Mouse (Mus musculus) MEL (cell line): ENCODE data around the gene Btnl2. TPM values are rescaled to one million over a fixed set of nuclear protein-coding genes. Genes with fewer than 3 reads are reported as not detected.

Source experiments
- DNase-seq: peaks from one replicate; pipeline ENCODE4 v3.0.0; 2011; ENCODE audit warnings: low read depth, low spot score
- H3K27ac ChIP-seq: 2 replicates; pipeline ENCODE4 v1.5.1; 2012; ENCODE audit warnings: low read depth, mild to moderate bottlenecking, control low read depth, low read length, moderate library complexity; ENCODE audit not compliant: control insufficient read depth
- H3K27me3 ChIP-seq, 2 experiments: fragments of 150-350 bp in 1 of 2; sonication (generic) in 1 of 2; 2 replicates each; pipeline ENCODE4 v1.6.1; 2012; ENCODE audit warnings: low read length in 2 of 2, mild to moderate bottlenecking in 2 of 2, improper control_type of control experiment in 1 of 2, moderate library complexity in 1 of 2; ENCODE audit not compliant: insufficient read depth in 2 of 2, control insufficient read depth in 1 of 2
- H3K36me3 ChIP-seq, 2 experiments: 2 replicates each; pipeline ENCODE4 v1.6.1; 2012 to 2014; ENCODE audit warnings: low read length in 2 of 2, improper control_type of control experiment in 1 of 2, inconsistent platforms in 1 of 2, mild to moderate bottlenecking in 1 of 2; ENCODE audit not compliant: insufficient read depth in 2 of 2, control insufficient read depth in 1 of 2
- H3K4me1 ChIP-seq, 2 experiments: fragments of 150-350 bp in 1 of 2; sonication (generic) in 1 of 2; 2 replicates each; pipeline ENCODE4 v1.6.1; 2012; ENCODE audit warnings: low read length in 2 of 2, improper control_type of control experiment in 1 of 2, mild to moderate bottlenecking in 1 of 2; ENCODE audit not compliant: insufficient read depth in 2 of 2, control insufficient read depth in 1 of 2
- H3K4me3 ChIP-seq, 2 experiments: fragments of 150-350 bp in 1 of 2; sonication (generic) in 1 of 2; 2 replicates each; pipeline ENCODE4 v1.5.1; 2012; ENCODE audit warnings: low read depth in 2 of 2, low read length in 2 of 2, mild to moderate bottlenecking in 2 of 2, moderate library complexity in 2 of 2, control low read depth in 1 of 2, improper control_type of control experiment in 1 of 2; ENCODE audit not compliant: control insufficient read depth in 1 of 2, insufficient read depth in 1 of 2
- H3K79me2 ChIP-seq: 2 replicates; pipeline ENCODE4 v1.6.1; 2012; ENCODE audit warnings: mild to moderate bottlenecking, low read length, moderate library complexity; ENCODE audit not compliant: control insufficient read depth, poor library complexity, insufficient read depth
- H3K9ac ChIP-seq: 2 replicates; pipeline ENCODE4 v1.6.1; 2012; ENCODE audit warnings: low read depth, mild to moderate bottlenecking, control low read depth, low read length, moderate library complexity; ENCODE audit not compliant: control insufficient read depth, poor library complexity, severe bottlenecking
- H3K9me3 ChIP-seq: fragments of 150-350 bp; sonication (generic); replicated peaks from 2 replicates; pipeline ENCODE4 v1.6.1; 2012; ENCODE audit warnings: mild to moderate bottlenecking, low read length, improper control_type of control experiment, moderate library complexity; ENCODE audit not compliant: insufficient read depth
- BHLHE40 ChIP-seq: IDR thresholded peaks from 2 replicates; pipeline ENCODE4 v1.6.1; 2012; ENCODE audit warnings: low read depth, mild to moderate bottlenecking, inconsistent platforms, low read length, improper control_type of control experiment, borderline replicate concordance
- CHD2 ChIP-seq: IDR thresholded peaks from 2 replicates; pipeline ENCODE4 v1.6.1; 2011; ENCODE audit warnings: low read length, improper control_type of control experiment
- CTCF ChIP-seq, 3 experiments: IDR thresholded peaks in 2 of 3; conservative IDR thresholded peaks in 1 of 3; 2 replicates each; pipeline ENCODE4 v1.5.1; 2011 to 2012; ENCODE audit warnings: low read length in 3 of 3, low read depth in 2 of 3, mild to moderate bottlenecking in 2 of 3, improper control_type of control experiment in 1 of 3, inconsistent platforms in 1 of 3, mixed read lengths in 1 of 3, moderate library complexity in 1 of 3; ENCODE audit not compliant: control insufficient read depth in 1 of 3, insufficient read depth in 1 of 3, poor library complexity in 1 of 3, severe bottlenecking in 1 of 3
- ELF1 ChIP-seq: IDR thresholded peaks from 2 replicates; pipeline ENCODE4 v1.6.1; 2014; ENCODE audit warnings: low read depth, mild to moderate bottlenecking, inconsistent platforms, low read length, improper control_type of control experiment, moderate library complexity
- EP300 ChIP-seq, 2 experiments: IDR thresholded peaks; 2 replicates each; pipeline ENCODE4 v1.6.1; 2011; ENCODE audit warnings: improper control_type of control experiment in 2 of 2, low read length in 2 of 2, low read depth in 1 of 2, mild to moderate bottlenecking in 1 of 2
- GABPA ChIP-seq: IDR thresholded peaks from 2 replicates; pipeline ENCODE4 v1.6.1; 2012; ENCODE audit warnings: low read depth, mild to moderate bottlenecking, inconsistent platforms, low read length, improper control_type of control experiment, moderate library complexity
- JUND ChIP-seq: IDR thresholded peaks from 2 replicates; pipeline ENCODE4 v1.6.1; 2011; ENCODE audit warnings: low read depth, mild to moderate bottlenecking, improper control_type of control experiment, low read length
- MAFK ChIP-seq: IDR thresholded peaks from 2 replicates; pipeline ENCODE4 v1.6.1; 2011; ENCODE audit warnings: low read depth, mild to moderate bottlenecking, low read length, improper control_type of control experiment, borderline replicate concordance
- MAX ChIP-seq: IDR thresholded peaks from 2 replicates; pipeline ENCODE4 v1.6.1; 2011; ENCODE audit warnings: low read length, improper control_type of control experiment
- MAZ ChIP-seq: IDR thresholded peaks from 2 replicates; pipeline ENCODE4 v1.6.1; 2012; ENCODE audit warnings: low read depth, mild to moderate bottlenecking, inconsistent platforms, low read length, improper control_type of control experiment
- MXI1 ChIP-seq: IDR thresholded peaks from 2 replicates; pipeline ENCODE4 v1.6.1; 2011; ENCODE audit warnings: mild to moderate bottlenecking, low read depth, low read length, improper control_type of control experiment
- MYB ChIP-seq: IDR thresholded peaks from 2 replicates; pipeline ENCODE4 v1.6.1; 2011; ENCODE audit warnings: mild to moderate bottlenecking, low read depth, low read length, improper control_type of control experiment
- NRF1 ChIP-seq: IDR thresholded peaks from 2 replicates; pipeline ENCODE4 v1.6.1; 2014; ENCODE audit warnings: low read depth, mild to moderate bottlenecking, inconsistent platforms, low read length, improper control_type of control experiment, moderate library complexity; ENCODE audit not compliant: poor library complexity, insufficient read depth, severe bottlenecking
- POLR2A ChIP-seq, 2 experiments: IDR thresholded peaks; 2 replicates each; pipeline ENCODE4 v1.6.1; 2011 to 2012; ENCODE audit warnings: low read length in 2 of 2, mild to moderate bottlenecking in 2 of 2, control low read depth in 1 of 2, improper control_type of control experiment in 1 of 2, low read depth in 1 of 2, moderate library complexity in 1 of 2; ENCODE audit not compliant: control insufficient read depth in 1 of 2, insufficient read depth in 1 of 2, poor library complexity in 1 of 2
- RAD21 ChIP-seq: IDR thresholded peaks from 2 replicates; pipeline ENCODE4 v1.6.1; 2011; ENCODE audit warnings: mild to moderate bottlenecking, low read depth, low read length, improper control_type of control experiment
- SIN3A ChIP-seq: IDR thresholded peaks from 2 replicates; pipeline ENCODE4 v1.6.1; 2012; ENCODE audit warnings: low read length, improper control_type of control experiment, inconsistent platforms
- TBP ChIP-seq: IDR thresholded peaks from 2 replicates; pipeline ENCODE4 v1.8.0; 2011; ENCODE audit warnings: low read depth, low read length, improper control_type of control experiment
- TCF12 ChIP-seq: IDR thresholded peaks from 2 replicates; pipeline ENCODE4 v1.6.1; 2014; ENCODE audit warnings: low read depth, mild to moderate bottlenecking, inconsistent platforms, low read length, improper control_type of control experiment, moderate library complexity
- ZC3H11A ChIP-seq: IDR thresholded peaks from 2 replicates; pipeline ENCODE4 v1.6.1; 2012; ENCODE audit warnings: low read depth, mild to moderate bottlenecking, inconsistent platforms, low read length, improper control_type of control experiment
- ZMIZ1 ChIP-seq: IDR thresholded peaks from 2 replicates; pipeline ENCODE4 v1.6.1; 2012; ENCODE audit warnings: low read depth, mild to moderate bottlenecking, inconsistent platforms, low read length, improper control_type of control experiment, moderate library complexity
- polyA plus RNA-seq, 2 experiments: library from polyadenylated mRNA; stranded (reverse) in 1 of 2; unstranded in 1 of 2; fragments of >175 nt in 1 of 2; fragments of >200 nt in 1 of 2; gene quantifications; 2 replicates each; pipeline versions ENCODE4 v1.2.1 to v1.2.4; 2012; ENCODE audit warnings: low replicate concordance in 2 of 2, low read depth in 1 of 2; ENCODE audit not compliant: insufficient read length in 2 of 2, insufficient read depth in 1 of 2, missing spikeins in 1 of 2
- total RNA-seq: library from RNA; depleted of rRNA; stranded (reverse); fragments of 300-350 nt; gene quantifications from 2 replicates; pipeline ENCODE4 v1.2.3, GENCODE M21; 2012

Btnl2 gene
- total and polyA plus RNA-seq, 3 experiments: not detected

DNA sequence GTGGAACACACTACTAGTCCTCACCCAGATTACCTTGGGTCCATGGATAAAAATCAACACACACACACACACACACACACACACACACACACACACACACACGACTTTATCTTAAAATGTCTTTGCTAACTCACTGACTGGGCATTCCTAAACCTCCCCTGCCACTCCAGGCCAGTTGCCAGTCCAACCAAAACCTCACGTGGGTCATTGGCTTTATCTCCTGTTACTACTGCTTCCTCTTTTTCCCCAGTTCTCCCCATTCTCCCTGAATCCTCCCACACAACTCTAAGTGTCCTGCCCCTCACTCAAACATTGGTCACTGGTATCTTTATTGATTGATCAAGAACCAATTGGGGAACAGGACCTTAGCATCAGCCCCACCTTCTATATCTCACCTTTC is 37.3 kb upstream of the Btnl2 start:
- no peak for DNase-seq
- no peaks in the 10 kb centered on the region for H3K79me2 ChIP-seq
- no peak overlapping the region for H3K4me3 ChIP-seq
- no peaks in the 10 kb centered on the region for H3K4me1 ChIP-seq
- H3K9ac ChIP-seq: no peak overlapping the region
- TF ChIP-seq JUND (no peak), NRF1 (no peak), TBP (no peak), GABPA (no peak), BHLHE40 (no peak)
- TF ChIP-seq, all 39 proteins: peak for 0
- H3K36me3 ChIP-seq: no peaks in the 10 kb centered on the region
- peaks cover 0 to 3% of the 10 kb centered on the region in 2 experiments; a peak in 3 of 4 replicates for H3K27me3 ChIP-seq
- no peak overlapping the region for H3K27ac ChIP-seq
- H3K9me3 ChIP-seq: no peaks in the 10 kb centered on the region

GRCm38 (mm10) chr17:34325436-34325835 is 29.2 kb upstream of the Btnl2 start, which contains the start of gene H2-Eb2:
Gene H2-Eb2, plus strand, starts transcription at chr17:34325665.
- Histone ChIP-seq H3K79me2 (no peaks in the 10 kb centered on the region), H3K36me3 (no peaks in the 10 kb centered on the region), H3K4me1 (no peaks in the 10 kb centered on the region), H3K4me3 (no peak within 1 kb of the TSS), H3K27ac (no peak within 1 kb of the TSS), H3K27me3 (peaks cover 4 to 10% of the 10 kb centered on the region in 2 experiments), H3K9me3 (no peaks in the 10 kb centered on the region), H3K9ac (no peak within 1 kb of the TSS)
- DNase-seq: no peak
- TF ChIP-seq MYB (no peak), CTCF (IDR thresholded peaks at IDR 0.05 in 2 of 3, conservative IDR thresholded peaks at IDR 0.05 in 1 of 3; ENCODE audit: control insufficient read depth in 1 of 3, insufficient read depth in 1 of 3, low read depth in 2 of 3, low read length in 3 of 3, poor library complexity in 1 of 3, severe bottlenecking in 1 of 3) (no peak), MAZ (no peak), ZMIZ1 (no peak), MAFK (no peak), ELF1 (no peak), MXI1 (no peak), EP300 (IDR thresholded peaks at IDR 0.05; ENCODE audit: low read depth in 1 of 2, low read length in 2 of 2) (no peak), SIN3A (no peak), BHLHE40 (no peak), MAX (no peak), POLR2A (IDR thresholded peaks at IDR 0.05; ENCODE audit: control insufficient read depth in 1 of 2, insufficient read depth in 1 of 2, low read depth in 1 of 2, low read length in 2 of 2, poor library complexity in 1 of 2) (no peak), TCF12 (no peak), ZC3H11A (no peak), TBP (no peak), RAD21 (no peak), CHD2 (no peak)
